Mouse (Mus musculus) Muller cell, postnatal 12 days (primary cell): ENCODE measurements at regions not wholly inside any gene's neighbourhood (a gene's known extent, or its start where the extent isn't known, plus 50 kb on each side); places are given as distances from the start of the nearest gene placed in this dataset.

Source experiments
- DNase-seq: peaks from one replicate; pipeline ENCODE4 v3.0.0-alpha.2; 2015; ENCODE audit errors: inconsistent ontology term

DNA sequence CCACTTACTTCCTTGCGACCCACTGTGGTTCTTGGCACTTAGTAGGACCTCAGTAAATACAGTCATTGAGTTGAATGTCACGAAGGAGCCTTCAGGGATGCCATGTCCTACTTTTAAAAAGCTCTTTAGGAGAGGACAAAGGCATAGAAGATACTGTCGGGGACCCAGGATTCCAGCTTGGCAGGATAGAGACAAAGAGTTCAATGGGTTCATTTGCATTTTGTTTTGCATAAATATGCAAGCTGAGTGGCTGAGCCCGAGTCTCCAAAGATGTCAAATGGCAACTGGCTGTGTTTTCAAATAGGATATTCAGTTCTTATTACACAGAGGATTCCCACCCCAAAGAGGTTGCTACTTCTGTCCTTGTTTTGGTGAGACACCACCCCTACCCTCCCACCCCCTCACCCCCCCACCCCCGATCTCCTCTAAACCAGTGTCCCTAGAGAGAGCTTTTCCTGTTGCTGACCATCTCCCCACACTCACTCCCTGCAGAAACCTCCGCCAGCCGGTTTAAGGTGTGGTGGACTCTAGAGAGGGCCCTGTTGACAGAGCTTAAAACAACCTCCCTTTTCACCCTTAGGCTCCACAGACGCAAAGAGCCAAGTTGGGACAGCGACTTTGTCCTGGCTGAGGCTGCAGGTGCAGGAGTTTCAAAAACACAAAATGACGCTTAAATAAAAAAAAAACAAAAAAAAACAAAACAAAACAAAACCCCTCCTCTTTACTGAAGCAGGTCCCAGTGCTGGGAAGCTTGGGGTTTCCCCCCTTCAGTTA lies 57.9 kb downstream of the Sox9 start:
- no peak for DNase-seq

DNA sequence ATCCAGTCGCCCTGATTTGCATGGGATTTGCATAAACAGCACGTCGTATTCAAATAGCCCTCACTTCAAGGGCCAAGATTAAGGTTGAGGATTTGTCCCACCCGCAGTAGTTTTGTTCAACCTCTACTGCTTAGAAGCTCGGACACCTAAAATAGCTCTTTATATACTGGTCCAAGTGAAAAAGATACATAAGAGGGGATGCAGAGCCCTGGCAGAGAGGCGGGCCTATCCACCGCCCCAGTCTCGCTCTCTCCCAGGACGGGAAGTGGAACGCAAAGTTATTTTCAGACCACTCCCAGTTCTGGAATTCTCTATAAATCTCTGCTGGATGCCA lies 58.4 kb downstream of the Sox9 start:
- no peak for DNase-seq

DNA sequence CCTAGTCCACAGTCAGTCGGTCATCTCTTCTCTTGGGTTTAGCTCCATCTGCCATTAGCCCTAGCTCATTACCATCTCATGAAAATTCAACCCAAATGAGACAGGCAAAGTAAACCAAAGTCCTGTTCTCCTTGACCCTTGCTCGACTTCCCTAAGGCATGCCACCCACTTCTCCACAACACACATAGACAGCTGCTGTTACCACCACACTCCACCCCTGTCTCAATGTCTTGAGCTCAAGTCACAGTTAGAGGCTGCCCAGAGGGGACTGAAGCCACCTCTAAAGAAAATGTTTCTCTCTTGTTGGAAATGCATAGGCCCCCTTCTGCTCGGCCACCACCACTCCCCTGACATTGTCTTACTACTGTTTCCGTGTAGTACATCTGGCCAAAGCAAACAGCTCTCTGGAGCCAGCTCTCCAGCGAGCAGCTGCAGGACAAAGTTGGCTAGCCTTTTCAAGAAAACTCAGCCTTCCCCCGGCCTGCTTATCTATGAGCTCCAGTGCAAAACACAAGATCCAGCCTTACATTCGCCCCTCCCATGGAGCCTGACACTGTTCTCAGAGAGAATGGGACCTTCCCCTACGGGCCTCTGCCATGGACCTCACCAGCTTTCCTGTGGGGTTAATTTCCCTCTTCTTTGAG lies 62.4 kb downstream of the Sox9 start:
- DNase-seq = no peak

DNA sequence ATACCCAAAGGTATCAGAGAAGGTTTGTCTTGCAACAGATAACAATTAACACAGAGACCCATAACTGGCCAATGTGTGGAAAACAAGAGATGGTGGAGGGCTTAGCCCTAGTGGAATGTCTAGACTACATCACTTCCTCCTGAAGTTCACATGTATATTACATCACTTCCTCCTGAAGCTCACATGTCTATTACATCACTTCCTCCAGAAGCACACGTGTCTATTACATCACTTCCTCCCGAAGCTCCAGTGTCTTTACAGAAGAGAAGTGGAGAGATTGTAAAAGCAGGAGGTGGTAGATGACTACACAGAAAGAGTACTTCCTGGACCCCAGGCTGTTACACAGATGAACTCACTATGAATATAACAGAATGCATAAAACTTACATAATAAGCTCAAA lies 65.1 kb downstream of the Sox9 start:
- DNase-seq = no peak

DNA sequence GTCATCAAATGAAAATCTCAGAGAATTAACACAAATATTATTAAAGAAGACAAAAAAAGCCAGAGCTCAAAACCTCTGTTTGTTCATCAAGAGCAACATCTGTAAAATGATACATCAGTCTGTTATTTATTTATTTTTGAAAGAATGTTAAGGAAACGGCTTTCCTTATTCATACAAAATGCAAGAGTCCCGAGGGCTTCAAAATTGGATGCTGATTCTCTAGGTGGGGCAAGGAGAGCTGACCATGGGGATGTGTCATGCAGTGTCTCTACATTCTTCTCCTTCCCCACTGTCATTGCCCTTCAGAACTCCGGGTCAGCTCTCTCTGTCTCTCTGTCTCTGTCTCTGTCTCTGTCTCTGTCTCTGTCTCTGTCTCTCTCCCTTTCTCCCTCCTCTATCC lies 65.8 kb downstream of the Sox9 start:
- no peak for DNase-seq

DNA sequence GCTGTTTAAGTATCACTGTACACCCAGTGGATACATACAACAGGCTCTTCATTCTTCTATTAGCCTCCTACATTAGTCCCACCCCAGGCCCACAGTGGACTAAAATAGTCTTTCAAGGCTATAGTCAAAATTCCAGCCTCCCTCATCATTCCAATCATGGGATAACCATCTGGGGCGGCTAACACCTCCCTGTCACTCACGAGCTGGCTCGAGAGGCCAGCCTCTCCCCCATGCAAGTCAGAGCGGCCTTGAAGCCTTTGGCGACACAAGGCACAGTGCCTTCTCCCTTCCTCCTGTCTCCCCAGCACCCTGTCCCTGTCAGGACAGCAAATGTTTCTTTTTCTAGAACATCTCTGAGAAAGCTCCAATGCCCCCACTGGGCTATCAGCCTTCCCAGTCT lies 68.0 kb downstream of the Sox9 start:
- DNase-seq = no peak

DNA sequence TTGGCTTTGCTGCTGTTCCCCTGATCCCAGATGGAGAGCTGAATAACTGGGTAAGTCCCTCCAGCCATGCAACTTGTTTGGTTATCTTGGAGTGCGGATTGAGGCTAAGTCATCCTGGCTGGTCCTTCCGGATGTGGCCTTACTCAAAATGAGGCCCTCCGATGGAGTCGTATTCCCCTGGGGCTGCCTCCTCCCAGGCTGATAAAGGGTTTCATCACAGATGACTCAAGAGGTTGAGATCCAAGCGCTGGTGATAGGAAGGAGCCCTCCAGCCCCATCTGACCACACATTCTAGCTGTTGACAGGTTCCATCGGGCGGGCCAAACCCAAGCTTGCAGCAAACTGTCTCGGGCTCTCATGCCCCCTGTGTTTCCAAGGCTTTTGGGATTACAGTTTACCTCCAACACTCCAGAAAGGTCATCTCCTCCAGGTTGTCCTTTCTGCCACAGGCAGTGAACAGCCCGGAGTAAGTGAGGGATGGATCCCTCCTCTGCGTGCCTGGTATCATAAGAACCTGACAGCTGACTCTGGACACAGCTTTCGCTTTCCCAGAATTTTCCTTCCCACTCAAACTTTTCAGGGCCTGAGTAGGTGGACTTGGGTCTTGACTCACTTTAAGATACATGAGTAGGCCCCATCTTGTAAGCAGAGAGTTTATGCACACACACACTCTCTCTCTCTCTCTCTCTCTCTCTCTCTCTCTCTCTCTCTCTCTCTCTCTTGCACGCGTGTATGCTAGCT lies 68.7 kb downstream of the Sox9 start:
- DNase-seq = no peak

DNA sequence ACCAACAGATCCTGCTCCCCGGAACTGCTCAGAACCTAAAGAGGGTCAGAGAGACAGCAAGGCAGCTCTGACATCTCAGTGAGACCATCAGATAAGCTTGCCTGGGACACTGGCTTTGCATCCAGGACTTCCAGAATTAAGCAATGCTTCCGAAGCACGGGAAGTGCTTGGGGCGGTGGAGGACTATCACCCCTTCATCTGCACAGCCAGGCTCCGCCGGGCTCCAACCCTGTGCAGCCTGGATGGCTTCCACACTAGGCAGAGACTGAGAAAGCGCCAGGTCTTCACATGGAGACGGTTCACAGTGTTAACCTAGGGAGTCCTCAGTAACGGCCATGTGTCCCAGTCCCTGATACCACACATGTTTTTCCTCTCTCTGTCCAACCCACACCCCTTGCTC lies 69.3 kb downstream of the Sox9 start:
- no peak for DNase-seq

DNA sequence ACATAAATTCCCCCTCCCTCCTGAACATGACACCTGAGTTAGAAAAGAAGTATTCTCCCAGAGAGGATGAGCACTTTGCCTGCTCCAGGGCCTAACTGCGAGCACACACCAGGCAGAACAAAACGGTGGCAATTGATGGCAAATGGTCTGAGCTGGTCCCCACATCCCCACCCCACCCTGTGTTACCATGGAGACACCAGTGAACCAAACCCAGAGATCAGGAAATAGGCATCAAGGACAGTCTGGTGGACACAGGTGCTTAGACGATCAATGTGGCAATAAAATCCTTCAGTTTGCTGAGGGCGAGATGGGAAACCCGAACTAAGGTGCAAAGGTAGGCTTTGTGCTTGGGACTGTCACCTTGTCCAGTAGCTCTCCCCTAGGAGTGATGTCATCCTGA lies 74.0 kb downstream of the Sox9 start:
- DNase-seq = no peak

DNA sequence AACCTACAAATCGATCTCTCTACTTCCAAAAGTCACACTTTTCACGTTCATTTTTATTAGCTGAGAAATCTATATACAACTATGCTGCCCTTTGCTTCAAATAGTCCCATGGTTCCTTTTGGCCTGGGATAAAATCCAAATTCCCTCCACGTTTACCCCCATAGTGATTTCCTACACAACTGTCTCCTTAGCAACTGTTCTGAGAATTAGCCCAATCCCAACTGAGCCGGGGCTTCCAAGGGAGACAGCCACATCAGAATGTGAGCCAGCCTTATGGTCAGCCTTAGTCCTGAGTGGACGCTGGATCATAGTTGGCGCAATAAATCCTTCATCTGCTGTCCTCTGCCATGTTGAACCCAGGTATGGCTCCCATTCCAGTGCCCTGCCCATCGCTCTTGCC lies 77.3 kb downstream of the Sox9 start:
- DNase-seq = no peak

DNA sequence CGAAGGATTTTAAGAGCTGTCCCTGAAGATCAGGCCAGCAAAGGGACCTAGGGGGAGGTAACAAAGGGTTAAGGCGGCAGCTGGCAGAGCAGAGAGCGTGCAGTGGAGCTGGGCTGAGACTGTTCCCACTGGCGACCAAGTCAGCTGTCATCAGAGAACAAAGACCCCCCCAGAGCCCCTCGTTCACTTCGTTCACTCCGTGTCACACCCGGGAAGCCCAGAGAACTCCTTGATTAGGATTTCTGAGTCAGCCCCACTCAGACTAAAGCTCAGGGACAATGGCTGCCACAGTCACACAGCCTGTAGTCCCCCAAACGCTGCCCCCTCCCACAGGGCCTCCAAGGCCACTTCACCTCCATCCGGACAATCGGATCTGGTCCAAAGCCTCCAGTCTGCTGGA lies 78.8 kb downstream of the Sox9 start:
- DNase-seq = no peak

DNA sequence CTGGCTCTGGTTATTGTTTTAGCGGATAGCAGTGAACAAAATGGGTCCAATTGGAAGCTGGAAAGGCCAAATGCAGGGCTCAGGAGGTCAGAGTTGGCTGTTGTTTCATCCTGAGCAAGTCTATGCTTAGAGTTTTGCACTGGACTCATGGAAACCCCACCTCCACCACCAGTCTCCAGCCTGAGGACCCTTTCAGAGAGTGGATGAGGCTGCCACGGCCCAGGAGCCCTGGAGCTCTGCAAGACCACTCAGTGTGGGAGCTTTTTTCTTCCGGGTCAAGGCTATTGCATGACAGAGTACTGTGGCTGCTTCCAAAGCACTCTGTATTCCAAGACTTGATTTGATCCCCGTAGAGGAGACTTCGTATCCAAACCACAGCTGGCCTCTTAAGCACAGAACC lies 79.2 kb downstream of the Sox9 start:
- DNase-seq = no peak

DNA sequence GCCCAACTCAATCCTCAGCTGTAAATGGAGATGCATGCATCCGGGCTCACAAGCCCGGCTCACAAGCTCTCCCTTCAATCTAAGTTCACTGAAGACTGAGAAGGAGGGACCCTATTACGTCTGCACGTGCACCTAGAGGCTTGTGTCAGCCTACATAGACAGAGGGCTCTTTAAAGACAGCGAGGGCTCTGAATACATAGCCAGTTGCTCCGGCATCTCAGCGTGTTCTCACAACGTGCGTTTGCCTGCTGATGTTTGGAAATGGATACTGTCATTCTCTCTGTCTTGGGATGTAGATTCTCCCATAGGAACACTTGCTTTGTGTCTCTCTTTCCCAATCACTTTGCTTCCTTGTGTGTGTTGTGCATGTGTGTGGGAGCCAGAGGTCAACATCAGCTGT lies 83.8 kb downstream of the Sox9 start:
- no peak for DNase-seq

DNA sequence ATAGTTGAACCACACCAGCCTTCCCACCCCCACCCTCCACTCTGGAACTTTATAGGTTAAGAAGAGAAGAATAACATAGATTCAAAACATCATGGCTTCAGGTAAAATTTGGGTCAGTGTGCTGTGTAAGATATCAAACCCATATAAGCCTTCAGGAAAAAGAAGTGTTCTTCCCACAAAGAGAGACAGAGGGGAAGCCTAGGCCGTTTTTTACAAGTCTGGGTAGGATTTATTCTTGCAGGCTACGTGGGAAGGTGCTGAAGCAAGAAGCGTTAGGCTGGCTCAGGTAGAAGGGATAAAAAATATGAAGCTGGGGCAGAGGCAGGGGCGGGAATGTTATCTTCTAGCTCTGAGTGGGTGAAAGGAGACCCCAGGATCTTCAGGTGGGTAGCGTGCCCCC lies 87.5 kb downstream of the Sox9 start:
- DNase-seq = no peak

DNA sequence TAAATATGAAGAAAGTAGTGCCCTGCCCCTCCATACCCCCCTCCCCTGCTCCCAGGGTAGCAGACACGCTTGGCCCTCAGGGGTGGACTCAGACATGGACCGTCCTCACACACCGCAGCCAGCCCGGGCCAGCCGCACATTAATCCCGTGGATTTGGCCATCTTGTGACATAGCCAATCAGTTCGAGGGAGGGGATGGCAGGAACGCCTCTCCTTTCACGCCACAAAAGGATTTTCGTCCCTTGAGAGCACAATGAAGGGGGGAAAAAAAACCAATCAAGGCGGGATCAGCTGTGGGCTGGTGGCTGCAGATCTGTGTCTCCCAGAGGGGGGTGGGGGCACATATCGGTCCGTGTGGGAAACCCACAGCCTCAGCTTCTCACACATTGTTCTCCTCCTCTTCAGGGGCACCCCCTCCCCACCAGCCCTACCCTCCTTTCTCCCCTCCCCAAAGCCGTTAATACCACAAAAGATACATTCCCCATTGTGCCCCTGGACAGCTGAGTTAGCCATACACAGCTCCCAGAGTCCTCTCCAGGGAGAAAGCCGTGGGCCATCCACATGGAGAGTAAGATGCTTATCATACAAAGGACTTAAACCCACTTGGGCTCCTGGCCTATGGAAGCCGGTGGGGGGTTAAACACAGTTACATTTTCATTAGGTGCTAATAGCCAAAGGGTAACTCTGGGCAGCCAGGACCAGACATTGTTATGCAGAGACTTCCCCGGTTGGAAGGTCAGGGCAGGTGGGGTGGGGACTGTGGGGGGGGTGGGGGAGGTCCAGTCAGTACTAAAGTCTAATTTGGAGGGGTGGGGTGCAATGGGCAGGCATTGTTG lies 88.4 kb downstream of the Sox9 start:
- DNase-seq = peak; percentile 43

DNA sequence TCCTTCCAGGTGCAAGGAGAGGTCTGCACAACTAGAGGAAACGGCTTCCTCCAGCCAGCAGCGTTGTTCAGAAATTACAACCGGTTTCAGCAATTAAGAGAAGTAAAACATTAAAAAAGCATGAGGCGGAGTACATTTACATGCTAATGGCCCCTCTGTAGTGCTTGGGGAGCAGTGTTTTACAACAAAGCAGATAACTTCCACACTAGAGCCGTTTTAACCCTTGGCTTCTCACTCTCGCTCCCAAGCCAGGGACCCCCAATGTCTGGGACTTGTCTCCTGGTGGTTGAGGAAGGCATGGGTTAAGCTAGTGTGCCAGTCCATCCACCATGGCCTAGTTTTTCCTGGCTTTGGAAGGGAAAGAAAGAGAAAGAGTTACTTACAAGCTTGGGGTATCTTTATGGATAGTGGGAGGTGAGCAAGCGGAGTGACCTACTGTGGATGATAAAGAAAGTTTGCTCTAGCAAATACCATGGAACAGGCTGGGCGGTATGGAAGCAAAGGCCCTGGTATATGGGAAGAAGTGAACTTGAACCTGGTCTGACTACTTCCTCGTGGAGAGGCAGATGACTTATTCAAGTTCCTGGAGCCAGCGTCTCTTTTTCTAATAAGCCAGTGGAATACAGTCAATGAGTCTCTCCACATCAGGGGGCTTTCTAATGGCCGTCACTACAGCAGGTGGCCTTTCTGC lies 90.8 kb downstream of the Sox9 start:
- DNase-seq = no peak

DNA sequence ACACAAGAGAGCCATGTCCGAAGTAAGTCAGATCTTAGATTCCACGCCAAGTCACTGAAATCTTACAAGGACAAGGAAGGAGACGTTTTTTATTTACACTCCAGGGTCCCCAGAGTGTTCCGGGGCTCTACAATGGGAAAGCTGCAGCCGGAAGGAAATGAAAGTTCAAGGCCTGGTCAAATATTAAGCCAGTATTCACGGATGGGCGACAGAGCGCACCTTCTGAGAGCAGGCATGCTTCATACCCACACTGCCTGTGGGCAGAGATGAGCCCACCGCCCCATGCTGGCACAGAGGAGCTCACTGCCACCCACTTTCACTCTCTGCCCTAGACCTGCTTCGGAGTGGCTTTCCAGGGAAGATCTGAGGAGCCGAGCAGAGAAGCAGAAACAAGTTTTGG lies 92.2 kb downstream of the Sox9 start:
- DNase-seq = no peak

DNA sequence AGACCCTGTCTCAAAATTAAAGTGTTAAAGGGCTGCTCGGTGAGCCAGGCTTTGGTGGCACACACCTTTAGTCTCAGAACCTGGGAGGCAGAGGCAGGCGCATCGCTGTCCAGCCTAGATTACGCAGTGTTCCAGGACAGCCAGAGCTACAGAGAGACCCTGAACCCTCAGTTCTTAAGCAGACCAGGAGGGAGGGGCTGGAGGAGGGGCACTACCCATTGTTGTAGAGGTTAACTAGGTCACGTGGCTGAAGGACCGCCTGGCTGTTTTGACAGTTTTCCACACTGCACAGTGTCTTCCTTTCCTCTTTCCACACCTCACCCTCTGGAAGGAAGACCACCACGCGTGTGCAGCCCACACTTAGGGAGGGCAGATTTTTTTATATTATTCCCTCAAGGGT lies 94.2 kb downstream of the Sox9 start:
- no peak for DNase-seq

DNA sequence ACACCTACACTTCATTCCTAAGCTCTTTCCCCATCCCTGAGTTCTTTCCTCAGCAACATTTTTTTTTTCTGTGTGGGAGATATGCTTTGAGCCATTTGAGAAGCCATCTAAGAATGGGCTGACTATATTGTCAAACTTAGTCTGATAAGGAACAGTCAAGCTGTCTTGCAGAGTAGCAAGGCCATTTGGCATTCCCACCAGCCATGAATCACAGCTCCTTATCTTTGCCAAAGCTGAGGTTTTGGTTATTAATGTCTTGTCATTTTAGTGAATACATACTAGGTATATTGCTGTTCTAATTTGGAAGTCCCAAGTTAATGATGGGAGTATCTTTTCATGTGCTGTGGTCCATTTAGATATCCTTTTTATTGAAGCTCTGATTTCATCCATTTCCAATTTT lies 96.4 kb downstream of the Sox9 start:
- DNase-seq = no peak

DNA sequence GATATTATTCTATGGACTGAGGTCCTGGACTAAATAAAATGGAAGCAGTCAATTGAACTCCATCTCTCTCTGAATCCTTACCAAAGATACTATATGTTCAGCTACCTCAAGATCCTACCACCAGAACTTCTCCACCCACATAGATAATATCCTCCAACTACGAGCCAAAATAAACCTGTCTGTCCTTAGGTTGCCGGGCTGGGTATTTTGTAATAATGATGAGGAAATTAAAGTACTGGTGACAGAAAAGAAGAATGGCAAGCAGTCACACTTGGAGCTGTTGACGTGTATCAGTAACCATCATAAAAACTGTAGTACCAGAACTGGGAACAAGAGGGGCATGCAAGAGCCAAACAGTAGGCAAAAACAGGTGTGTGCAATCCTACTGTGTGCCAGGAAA lies 98.7 kb downstream of the Sox9 start:
- DNase-seq = no peak

DNA sequence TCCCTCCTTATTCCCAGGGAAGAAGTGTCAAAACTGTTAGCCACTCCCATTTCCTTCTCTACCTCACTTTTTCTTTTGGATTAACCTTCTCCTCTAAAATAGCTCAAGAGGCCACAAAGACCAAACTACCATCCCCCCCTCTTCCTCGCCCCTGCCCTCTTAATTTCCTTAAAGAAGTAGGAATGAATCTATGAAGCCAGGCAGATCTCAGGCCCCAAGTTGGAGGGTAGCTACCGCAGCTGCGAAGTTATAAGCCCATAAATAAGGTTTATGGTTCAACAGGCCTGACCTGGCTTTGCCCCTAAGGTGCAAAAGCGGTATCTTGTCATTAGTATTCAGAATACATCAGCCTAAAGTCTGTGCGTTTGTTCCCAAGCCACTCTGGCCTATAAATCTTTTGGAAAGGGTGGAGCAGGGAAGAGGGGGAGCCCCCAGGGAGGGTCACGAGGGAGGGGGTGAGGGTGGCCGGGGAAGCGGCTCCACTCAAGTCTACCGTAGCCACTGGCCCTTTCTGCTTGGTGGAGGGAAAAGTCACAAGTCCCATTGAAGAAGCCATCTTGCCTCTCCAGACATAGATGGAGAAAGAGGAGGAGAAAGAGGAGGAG lies 103.4 kb downstream of the Sox9 start:
- DNase-seq = no peak
